Mouse (Mus musculus) MEL (cell line): Measurements from ENCODE around the gene Ctdspl. TPM values are rescaled to one million over a fixed set of nuclear protein-coding genes. Genes with fewer than 3 reads are reported as not detected.

Experiments used
- DNase-seq: peaks from one replicate; pipeline ENCODE4 v3.0.0; 2011; ENCODE audit warnings: low read depth, low spot score
- H3K27ac ChIP-seq: 2 replicates; pipeline ENCODE4 v1.5.1; 2012; ENCODE audit warnings: low read depth, mild to moderate bottlenecking, control low read depth, low read length, moderate library complexity; ENCODE audit not compliant: control insufficient read depth
- H3K27me3 ChIP-seq, 2 experiments: fragments of 150-350 bp in 1 of 2; sonication (generic) in 1 of 2; 2 replicates each; pipeline ENCODE4 v1.6.1; 2012; ENCODE audit warnings: low read length in 2 of 2, mild to moderate bottlenecking in 2 of 2, improper control_type of control experiment in 1 of 2, moderate library complexity in 1 of 2; ENCODE audit not compliant: insufficient read depth in 2 of 2, control insufficient read depth in 1 of 2
- H3K36me3 ChIP-seq, 2 experiments: 2 replicates each; pipeline ENCODE4 v1.6.1; 2012 to 2014; ENCODE audit warnings: low read length in 2 of 2, improper control_type of control experiment in 1 of 2, inconsistent platforms in 1 of 2, mild to moderate bottlenecking in 1 of 2; ENCODE audit not compliant: insufficient read depth in 2 of 2, control insufficient read depth in 1 of 2
- H3K4me1 ChIP-seq, 2 experiments: fragments of 150-350 bp in 1 of 2; sonication (generic) in 1 of 2; 2 replicates each; pipeline ENCODE4 v1.6.1; 2012; ENCODE audit warnings: low read length in 2 of 2, improper control_type of control experiment in 1 of 2, mild to moderate bottlenecking in 1 of 2; ENCODE audit not compliant: insufficient read depth in 2 of 2, control insufficient read depth in 1 of 2
- H3K4me3 ChIP-seq, 2 experiments: fragments of 150-350 bp in 1 of 2; sonication (generic) in 1 of 2; 2 replicates each; pipeline ENCODE4 v1.5.1; 2012; ENCODE audit warnings: low read depth in 2 of 2, low read length in 2 of 2, mild to moderate bottlenecking in 2 of 2, moderate library complexity in 2 of 2, control low read depth in 1 of 2, improper control_type of control experiment in 1 of 2; ENCODE audit not compliant: control insufficient read depth in 1 of 2, insufficient read depth in 1 of 2
- H3K79me2 ChIP-seq: 2 replicates; pipeline ENCODE4 v1.6.1; 2012; ENCODE audit warnings: mild to moderate bottlenecking, low read length, moderate library complexity; ENCODE audit not compliant: control insufficient read depth, poor library complexity, insufficient read depth
- H3K9ac ChIP-seq: 2 replicates; pipeline ENCODE4 v1.6.1; 2012; ENCODE audit warnings: low read depth, mild to moderate bottlenecking, control low read depth, low read length, moderate library complexity; ENCODE audit not compliant: control insufficient read depth, poor library complexity, severe bottlenecking
- H3K9me3 ChIP-seq: fragments of 150-350 bp; sonication (generic); replicated peaks from 2 replicates; pipeline ENCODE4 v1.6.1; 2012; ENCODE audit warnings: mild to moderate bottlenecking, low read length, improper control_type of control experiment, moderate library complexity; ENCODE audit not compliant: insufficient read depth
- BHLHE40 ChIP-seq: IDR thresholded peaks from 2 replicates; pipeline ENCODE4 v1.6.1; 2012; ENCODE audit warnings: low read depth, mild to moderate bottlenecking, inconsistent platforms, low read length, improper control_type of control experiment, borderline replicate concordance
- CHD2 ChIP-seq: IDR thresholded peaks from 2 replicates; pipeline ENCODE4 v1.6.1; 2011; ENCODE audit warnings: low read length, improper control_type of control experiment
- CTCF ChIP-seq, 3 experiments: IDR thresholded peaks in 2 of 3; conservative IDR thresholded peaks in 1 of 3; 2 replicates each; pipeline ENCODE4 v1.5.1; 2011 to 2012; ENCODE audit warnings: low read length in 3 of 3, low read depth in 2 of 3, mild to moderate bottlenecking in 2 of 3, improper control_type of control experiment in 1 of 3, inconsistent platforms in 1 of 3, mixed read lengths in 1 of 3, moderate library complexity in 1 of 3; ENCODE audit not compliant: control insufficient read depth in 1 of 3, insufficient read depth in 1 of 3, poor library complexity in 1 of 3, severe bottlenecking in 1 of 3
- ELF1 ChIP-seq: IDR thresholded peaks from 2 replicates; pipeline ENCODE4 v1.6.1; 2014; ENCODE audit warnings: low read depth, mild to moderate bottlenecking, inconsistent platforms, low read length, improper control_type of control experiment, moderate library complexity
- MAZ ChIP-seq: IDR thresholded peaks from 2 replicates; pipeline ENCODE4 v1.6.1; 2012; ENCODE audit warnings: low read depth, mild to moderate bottlenecking, inconsistent platforms, low read length, improper control_type of control experiment
- NELFE ChIP-seq: IDR thresholded peaks from 2 replicates; pipeline ENCODE4 v1.6.1; 2011; ENCODE audit warnings: low read depth, low read length, improper control_type of control experiment
- POLR2A ChIP-seq, 2 experiments: IDR thresholded peaks; 2 replicates each; pipeline ENCODE4 v1.6.1; 2011 to 2012; ENCODE audit warnings: low read length in 2 of 2, mild to moderate bottlenecking in 2 of 2, control low read depth in 1 of 2, improper control_type of control experiment in 1 of 2, low read depth in 1 of 2, moderate library complexity in 1 of 2; ENCODE audit not compliant: control insufficient read depth in 1 of 2, insufficient read depth in 1 of 2, poor library complexity in 1 of 2
- POLR2AphosphoS5 ChIP-seq: IDR thresholded peaks from 2 replicates; pipeline ENCODE4 v1.6.1; 2012; ENCODE audit warnings: low read depth, borderline replicate concordance, mild to moderate bottlenecking, inconsistent platforms, low read length, moderate library complexity, mixed read lengths
- RAD21 ChIP-seq: IDR thresholded peaks from 2 replicates; pipeline ENCODE4 v1.6.1; 2011; ENCODE audit warnings: mild to moderate bottlenecking, low read depth, low read length, improper control_type of control experiment
- SMC3 ChIP-seq: IDR thresholded peaks from 2 replicates; pipeline ENCODE4 v1.6.1; 2011; ENCODE audit warnings: low read depth, low read length, improper control_type of control experiment
- TAL1 ChIP-seq: IDR thresholded peaks from 2 replicates; pipeline ENCODE4 v1.6.1; 2012; ENCODE audit warnings: mild to moderate bottlenecking, inconsistent platforms, low read length, moderate library complexity, mixed read lengths
- TBP ChIP-seq: IDR thresholded peaks from 2 replicates; pipeline ENCODE4 v1.8.0; 2011; ENCODE audit warnings: low read depth, low read length, improper control_type of control experiment
- ZC3H11A ChIP-seq: IDR thresholded peaks from 2 replicates; pipeline ENCODE4 v1.6.1; 2012; ENCODE audit warnings: low read depth, mild to moderate bottlenecking, inconsistent platforms, low read length, improper control_type of control experiment
- ZMIZ1 ChIP-seq: IDR thresholded peaks from 2 replicates; pipeline ENCODE4 v1.6.1; 2012; ENCODE audit warnings: low read depth, mild to moderate bottlenecking, inconsistent platforms, low read length, improper control_type of control experiment, moderate library complexity
- ZNF384 ChIP-seq: IDR thresholded peaks from 2 replicates; pipeline ENCODE4 v1.6.1; 2012; ENCODE audit warnings: low read depth, mild to moderate bottlenecking, inconsistent platforms, low read length, improper control_type of control experiment
- polyA plus RNA-seq, 2 experiments: library from polyadenylated mRNA; stranded (reverse) in 1 of 2; unstranded in 1 of 2; fragments of >175 nt in 1 of 2; fragments of >200 nt in 1 of 2; gene quantifications; 2 replicates each; pipeline versions ENCODE4 v1.2.1 to v1.2.4; 2012; ENCODE audit warnings: low replicate concordance in 2 of 2, low read depth in 1 of 2; ENCODE audit not compliant: insufficient read length in 2 of 2, insufficient read depth in 1 of 2, missing spikeins in 1 of 2
- total RNA-seq: library from RNA; depleted of rRNA; stranded (reverse); fragments of 300-350 nt; gene quantifications from 2 replicates; pipeline ENCODE4 v1.2.3, GENCODE M21; 2012

Gene Ctdspl
- total and polyA plus RNA-seq, 3 experiments: 15.3 to 20.7 TPM; not detected in 1

GRCm38 (mm10) chr9:119067601-119068000, 141.3 kb downstream of the Ctdspl start:
- Histone ChIP-seq H3K36me3 (peaks cover 0 to 4% of the 10 kb centered on the region in 2 experiments; a peak in 2 of 4 replicates), H3K27me3 (no peaks in the 10 kb centered on the region)
- DNase-seq: peak; percentile 80

GRCm38 (mm10) chr9:119068266-119068665, 142.0 kb downstream of the Ctdspl start:
- Histone ChIP-seq H3K27ac (no peak overlapping the region), H3K4me3 (no peak overlapping the region), H3K36me3 (peaks cover 0 to 4% of the 10 kb centered on the region in 2 experiments; a peak in 2 of 4 replicates), H3K79me2 (no peaks in the 10 kb centered on the region), H3K9me3 (no peaks in the 10 kb centered on the region), H3K4me1 (peaks cover 0 to 14% of the 10 kb centered on the region in 2 experiments; a peak in 3 of 4 replicates), H3K27me3 (no peaks in the 10 kb centered on the region), H3K9ac (no peak overlapping the region)
- DNase-seq: no peak
- TF ChIP-seq ZMIZ1 (no peak), POLR2A (IDR thresholded peaks at IDR 0.05; ENCODE audit: control insufficient read depth in 1 of 2, insufficient read depth in 1 of 2, low read depth in 1 of 2, low read length in 2 of 2, poor library complexity in 1 of 2) (no peak)

More at GRCm38 (mm10) chr9:119067601-119068000, 141.3 kb downstream of the Ctdspl start:
- no peak overlapping the region for H3K4me3 ChIP-seq
- peaks cover 0 to 19% of the 10 kb centered on the region in 2 experiments for H3K4me1 ChIP-seq
- H3K79me2 ChIP-seq: no peaks in the 10 kb centered on the region
- H3K9ac ChIP-seq: no peak overlapping the region
- peak; percentile 92 to 98 (median 97) for TF ChIP-seq CTCF (IDR thresholded peaks at IDR 0.05 in 2 of 3, conservative IDR thresholded peaks at IDR 0.05 in 1 of 3; ENCODE audit: control insufficient read depth in 1 of 3, insufficient read depth in 1 of 3, low read depth in 2 of 3, low read length in 3 of 3, poor library complexity in 1 of 3, severe bottlenecking in 1 of 3)
- no peak for TF ChIP-seq TBP
- TF ChIP-seq RAD21: peak; percentile 88
- peak; percentile 79 for TF ChIP-seq ZC3H11A
- TF ChIP-seq TAL1: no peak
- TF ChIP-seq CHD2: no peak
- TF ChIP-seq BHLHE40: no peak
- TF ChIP-seq SMC3: peak; percentile 92
- TF ChIP-seq ELF1: no peak
- TF ChIP-seq MAZ: peak; percentile 39; the same call in 1 of the 2 replicates
- TF ChIP-seq POLR2AphosphoS5: no peak
- H3K27ac ChIP-seq: no peak overlapping the region
- H3K9me3 ChIP-seq: no peaks in the 10 kb centered on the region

- H3K36me3 ChIP-seq: no peaks in the 10 kb centered on the region
- no peak overlapping the region for H3K4me3 ChIP-seq
- no peaks in the 10 kb centered on the region for H3K27me3 ChIP-seq
- H3K4me1 ChIP-seq: no peaks in the 10 kb centered on the region
- DNase-seq: no peak
- no peaks in the 10 kb centered on the region for H3K9me3 ChIP-seq
- no peak overlapping the region for H3K9ac ChIP-seq
- no peaks in the 10 kb centered on the region for H3K79me2 ChIP-seq
- no peak overlapping the region for H3K27ac ChIP-seq
- TF ChIP-seq RAD21 (no peak), NELFE (no peak), SMC3 (no peak), ZNF384 (no peak)
- TF ChIP-seq, all 39 proteins: peak for 0
Observed at GRCm38 (mm10) chr9:119070173-119070825, 144.0 kb downstream of the Ctdspl start.
